ENCODE assay signal across 15 mouse cellular contexts in the genomic region with DNA sequence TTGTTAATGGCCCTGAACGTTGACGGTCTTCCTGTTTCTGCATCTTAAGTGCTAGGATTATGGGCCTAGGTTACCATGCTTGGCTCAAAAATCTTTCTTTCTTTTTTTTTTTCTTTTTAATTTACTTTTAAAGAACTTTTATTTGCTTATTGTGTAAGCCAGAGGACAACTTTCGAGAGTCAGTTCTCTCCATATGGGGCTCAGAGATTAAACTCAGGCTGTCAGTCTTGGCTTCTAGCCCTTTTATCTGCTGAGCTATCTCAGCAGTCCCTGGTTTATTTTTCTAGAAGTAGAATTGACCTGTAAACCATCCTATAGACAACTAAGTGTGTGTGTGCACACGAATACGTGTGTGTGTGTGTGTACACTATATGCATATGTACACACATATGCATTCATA.
"Had no signal": no experiment of that assay in that cellular context is flagged by ENCODE, and none has a peak within 500 bp of the region (broad histone marks: within the 10 kb centered on the region; RNA-seq: fewer than 3 reads in every experiment).

No protein-coding gene starts in this region.

- H3K27me3 ChIP-seq: midbrain, embryonic 13.5 days; midbrain, embryonic 15.5 days; neural tube, embryonic 12.5 days; stomach, embryonic 15.5 days had no signal

- H3K36me3 ChIP-seq: midbrain, embryonic 13.5 days; midbrain, embryonic 15.5 days; neural tube, embryonic 12.5 days; stomach, embryonic 15.5 days had no signal

- ATAC-seq: midbrain, embryonic 13.5 days; midbrain, embryonic 15.5 days had no signal

- H3K4me1 ChIP-seq: midbrain, embryonic 15.5 days; neural tube, embryonic 12.5 days; stomach, embryonic 15.5 days had no signal

- H3K4me2 ChIP-seq: lung, embryonic 14.5 days; midbrain, embryonic 11.5 days; midbrain, embryonic 13.5 days; midbrain, embryonic 15.5 days; neural tube, embryonic 12.5 days; stomach, embryonic 15.5 days had no signal

- H3K27ac ChIP-seq: macrophage; midbrain, embryonic 13.5 days; midbrain, embryonic 15.5 days; neural tube, embryonic 12.5 days; stomach, embryonic 15.5 days; stomach, postnatal 0 days had no signal

- H3K9me3 ChIP-seq: midbrain, embryonic 13.5 days; midbrain, embryonic 15.5 days; neural tube, embryonic 12.5 days; stomach, embryonic 15.5 days had no signal

- H3K4me3 ChIP-seq: midbrain, embryonic 13.5 days; midbrain, embryonic 15.5 days; neural tube, embryonic 12.5 days; stomach, embryonic 15.5 days had no signal

- H3K9ac ChIP-seq: lung, embryonic 14.5 days; midbrain, embryonic 13.5 days; midbrain, embryonic 15.5 days; neural tube, embryonic 12.5 days; stomach, embryonic 15.5 days had no signal

- DNase-seq: lung, adult 18-20 months; lung, embryonic 14.5 days; lung, postnatal 10 days; lung, postnatal 36 days; right cerebral cortex, postnatal 14 days; thymus, adult 2 months; thymus, postnatal 25 days; thymus, postnatal 4 days had no signal
